Mouse (Mus musculus) limb, embryonic 14.5 days (tissue): ENCODE results near the gene Itga9. TPM values are rescaled to one million over a fixed set of nuclear protein-coding genes. Genes with fewer than 3 reads are reported as not detected.

Experiments used
- ATAC-seq: fragments of 200-750 bp; cut with Nextera tagmentation; 2 replicates; pipeline ENCODE4 v1.8.0; 2017; ENCODE audit warnings: low read depth, moderate number of reproducible peaks, moderate TSS enrichment; ENCODE audit not compliant: low FRiP score
- DNase-seq: peaks from one replicate; pipeline ENCODE4 v3.0.0-alpha.2; 2015; ENCODE audit warnings: low spot score
- H3K27ac ChIP-seq: fragments of 300-500 bp; sonication (generic); replicated peaks from 2 replicates; pipeline ENCODE4 v1.5.1; 2014; ENCODE audit warnings: low read depth, mild to moderate bottlenecking, low read length, moderate library complexity, mixed read lengths
- H3K27me3 ChIP-seq: fragments of 300-500 bp; sonication (generic); 2 replicates; pipeline ENCODE4 v1.6.1; 2014; ENCODE audit warnings: low read length, mixed read lengths; ENCODE audit not compliant: control insufficient read depth, insufficient read depth
- H3K36me3 ChIP-seq: fragments of 300-500 bp; sonication (generic); 2 replicates; pipeline ENCODE4 v1.6.1; 2014; ENCODE audit warnings: mild to moderate bottlenecking, low read length, moderate library complexity, mixed read lengths; ENCODE audit not compliant: control insufficient read depth, insufficient read depth
- H3K4me1 ChIP-seq: fragments of 300-500 bp; sonication (generic); 2 replicates; pipeline ENCODE4 v1.6.1; 2014; ENCODE audit warnings: antibody characterized with exemption, low read length, mixed read lengths; ENCODE audit not compliant: control insufficient read depth, insufficient read depth
- H3K4me2 ChIP-seq: fragments of 300-500 bp; sonication (generic); replicated peaks from 2 replicates; pipeline ENCODE4 v1.6.1; 2014; ENCODE audit warnings: low read depth, mild to moderate bottlenecking, low read length, moderate library complexity; ENCODE audit not compliant: severe bottlenecking
- H3K4me3 ChIP-seq: fragments of 300-500 bp; sonication (generic); replicated peaks from 2 replicates; pipeline ENCODE4 v1.5.1; 2014; ENCODE audit warnings: low read length
- H3K9ac ChIP-seq: fragments of 300-500 bp; sonication (generic); 2 replicates; pipeline ENCODE4 v1.6.1; 2014; ENCODE audit warnings: mild to moderate bottlenecking, low read depth, low read length, moderate library complexity; ENCODE audit not compliant: severe bottlenecking
- H3K9me3 ChIP-seq: fragments of 300-500 bp; sonication (generic); 2 replicates; pipeline ENCODE4 v1.6.1; 2016; ENCODE audit warnings: low read length; ENCODE audit not compliant: control insufficient read depth
- POLR2A ChIP-seq: fragments of 200-500 bp; IDR thresholded peaks from 2 replicates; pipeline ENCODE4 v1.8.0; 2012; ENCODE audit warnings: inconsistent platforms, mild to moderate bottlenecking, moderate library complexity, borderline replicate concordance; ENCODE audit not compliant: insufficient read depth, insufficient read length; ENCODE audit errors: extremely low read depth
- WGBS: fragments of 180-500 bp; shearing (Covaris S2); extraction: QIAGEN DNeasy Blood & Tissue Kit; methylation state at CpG from one replicate; pipeline ENCODE4 v1.1.7; 2014; 5-methylcytosine and 5-hydroxymethylcytosine counted together
- polyA plus RNA-seq, 2 experiments: library from polyadenylated mRNA; depleted of rRNA in 1 of 2; stranded (reverse) in 1 of 2; unstranded in 1 of 2; fragments of >200 nt; fragmentation: Nextera tagmentation in 1 of 2; extraction: Ambion mirVana in 1 of 2; gene quantifications; 2 replicates each; pipeline versions ENCODE4 v1.2.1 to v1.2.3; 2012 to 2014

The Itga9 gene
- polyA plus RNA-seq, 2 experiments = 10.0 to 19.7 TPM

GRCm38 (mm10) chr9:118706176-118706975 is 99.9 kb downstream of the Itga9 start:
- Histone ChIP-seq H3K4me1 (peaks cover 20% of the 10 kb centered on the region), H3K9ac (no peak overlapping the region), H3K27me3 (no peaks in the 10 kb centered on the region), H3K4me2 (no peak overlapping the region), H3K36me3 (0 out of 2 replicates have a peak, but pooled peaks cover 3% of the 10 kb centered on the region), H3K4me3 (no peak overlapping the region), H3K27ac (no peak overlapping the region), H3K9me3 (no peaks in the 10 kb centered on the region)
- WGBS = 44% methylated on average over 18 of the region's 18 CpGs
- no peak for TF ChIP-seq POLR2A
- DNase-seq = peak; percentile 68
- ATAC-seq = no peak

GRCm38 (mm10) chr9:118710625-118711024 is 104.1 kb downstream of the Itga9 start:
- WGBS = 46% methylated on average over 9 of the region's 9 CpGs
- H3K9ac ChIP-seq = no peak overlapping the region
- H3K9me3 ChIP-seq = no peaks in the 10 kb centered on the region
- no peak overlapping the region for H3K4me3 ChIP-seq
- TF ChIP-seq POLR2A = no peak
- peaks cover 15% of the 10 kb centered on the region for H3K4me1 ChIP-seq
- DNase-seq (no peak), ATAC-seq (no peak)
- H3K36me3 ChIP-seq = no peaks in the 10 kb centered on the region
- H3K27ac ChIP-seq = no peak overlapping the region
- H3K27me3 ChIP-seq = no peaks in the 10 kb centered on the region
- no peak overlapping the region for H3K4me2 ChIP-seq

DNA sequence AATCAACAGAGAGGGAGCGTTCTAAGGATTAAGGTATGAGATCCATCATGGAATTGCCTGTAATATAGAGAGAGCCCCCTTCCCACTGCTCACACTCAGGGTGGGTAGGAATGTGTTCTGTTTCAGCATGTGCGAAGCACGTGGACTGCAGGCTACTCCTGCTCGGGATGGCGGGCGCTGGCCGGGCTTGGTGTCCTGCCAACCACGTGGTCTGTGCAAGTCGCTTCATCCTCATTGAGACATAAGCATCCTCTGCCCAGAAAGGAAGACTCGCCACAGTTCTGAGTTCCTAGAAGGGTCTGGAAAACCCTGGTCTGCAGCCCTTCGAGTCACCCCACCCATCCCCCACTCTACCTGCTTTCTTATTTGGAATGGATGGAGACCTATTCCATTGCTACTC is 105.3 kb downstream of the Itga9 start:
- peaks cover 5% of the 10 kb centered on the region; the same call in 1 of the 2 replicates for H3K4me1 ChIP-seq
- no peak for TF ChIP-seq POLR2A
- no peak overlapping the region for H3K4me2 ChIP-seq
- no peak for ATAC-seq
- no peak overlapping the region for H3K9ac ChIP-seq
- 0 out of 2 replicates have a peak, but pooled peaks cover 4% of the 10 kb centered on the region for H3K36me3 ChIP-seq
- no peaks in the 10 kb centered on the region for H3K27me3 ChIP-seq
- H3K4me3 ChIP-seq = no peak overlapping the region
- DNase-seq = no peak
- WGBS = 73% methylated on average over 11 of the region's 11 CpGs
- no peaks in the 10 kb centered on the region for H3K9me3 ChIP-seq
- H3K27ac ChIP-seq = no peak overlapping the region

- peaks cover 10% of the 10 kb centered on the region; the same call in 1 of the 2 replicates for H3K4me1 ChIP-seq
- 89% methylated on average over 8 of the region's 8 CpGs for WGBS
- H3K9me3 ChIP-seq = no peaks in the 10 kb centered on the region
- H3K27ac ChIP-seq = no peak overlapping the region
- DNase-seq (no peak), ATAC-seq (no peak)
- no peak overlapping the region for H3K9ac ChIP-seq
- TF ChIP-seq POLR2A = no peak
- no peak overlapping the region for H3K4me3 ChIP-seq
- no peak overlapping the region for H3K4me2 ChIP-seq
- 0 out of 2 replicates have a peak, but pooled peaks cover 4% of the 10 kb centered on the region for H3K36me3 ChIP-seq
- H3K27me3 ChIP-seq = no peaks in the 10 kb centered on the region
These were observed 107.0 kb downstream of the Itga9 start for GRCm38 (mm10) chr9:118713515-118713914.

- H3K9me3 ChIP-seq = no peaks in the 10 kb centered on the region
- H3K4me1 ChIP-seq = peaks cover 10% of the 10 kb centered on the region; the same call in 1 of the 2 replicates
- no peaks in the 10 kb centered on the region for H3K27me3 ChIP-seq
- WGBS = 68% methylated on average over 5 of the region's 5 CpGs
- H3K9ac ChIP-seq = no peak overlapping the region
- TF ChIP-seq POLR2A = no peak
- H3K4me2 ChIP-seq = no peak overlapping the region
- ATAC-seq (no peak), DNase-seq (no peak)
- H3K4me3 ChIP-seq = no peak overlapping the region
- no peak overlapping the region for H3K27ac ChIP-seq
- 0 out of 2 replicates have a peak, but pooled peaks cover 4% of the 10 kb centered on the region for H3K36me3 ChIP-seq
These were observed 108.0 kb downstream of the Itga9 start for GRCm38 (mm10) chr9:118714536-118714935.
